8 mouse cellular contexts compared by ENCODE assay signal in the genomic region with DNA sequence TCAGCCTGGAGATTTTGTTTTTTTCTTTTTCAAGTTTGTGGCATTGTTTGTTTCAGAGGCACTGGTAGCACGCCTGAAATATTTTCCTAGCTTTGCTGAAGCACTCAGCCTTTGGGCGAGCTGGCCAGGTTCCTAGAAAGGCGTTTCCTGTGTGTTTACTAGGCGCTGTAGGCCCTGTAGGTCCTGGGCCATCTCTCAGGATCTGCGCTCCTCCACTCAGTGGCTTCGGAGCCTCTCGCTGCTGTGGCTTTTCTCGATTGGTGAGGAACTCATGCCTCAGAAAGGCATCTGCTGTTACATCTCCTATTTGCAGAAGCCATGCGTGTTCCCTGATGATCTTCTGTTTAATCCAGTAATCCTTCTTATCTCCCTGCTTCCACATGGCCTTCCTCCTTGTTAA.
DNase-seq lines count a peak whose midpoint lies in the region; ATAC-seq and TF ChIP-seq lines count a peak whose summit lies in the region.

No protein-coding gene starts in this region.

- no peak overlapping the region for H3K4me3 ChIP-seq in midbrain, embryonic 11.5 days (ENCODE audit: low read depth, low read length)
- H3K4me3 ChIP-seq in midbrain, postnatal 0 days (ENCODE audit: low read depth, low read length) = no peak overlapping the region

- ATAC-seq in midbrain, embryonic 11.5 days (ENCODE audit: low FRiP score) = 0 out of 2 replicates have a peak, but pooled peaks have one; percentile 59
- no peak for ATAC-seq in midbrain, postnatal 0 days (ENCODE audit: low FRiP score)

- H3K36me3 ChIP-seq in midbrain, embryonic 11.5 days (ENCODE audit: control insufficient read depth, insufficient read depth, low read length) = no peaks in the 10 kb centered on the region
- H3K36me3 ChIP-seq in midbrain, postnatal 0 days (ENCODE audit: insufficient read depth, low read length) = no peaks in the 10 kb centered on the region

- H3K27ac ChIP-seq in midbrain, embryonic 11.5 days (ENCODE audit: low read depth, low read length) = no peak overlapping the region
- no peak overlapping the region for H3K27ac ChIP-seq in midbrain, postnatal 0 days (ENCODE audit: low read depth, low read length)

- H3K9ac ChIP-seq in midbrain, embryonic 11.5 days (ENCODE audit: low read length) = no peak overlapping the region
- H3K9ac ChIP-seq in midbrain, postnatal 0 days (replicated peaks; ENCODE audit: low read length, poor library complexity, severe bottlenecking) = no peak overlapping the region

- H3K9me3 ChIP-seq in midbrain, embryonic 11.5 days (ENCODE audit: control insufficient read depth, low read length) = no peaks in the 10 kb centered on the region
- H3K9me3 ChIP-seq in midbrain, postnatal 0 days (ENCODE audit: low read length) = 0 out of 2 replicates have a peak, but pooled peaks cover 6% of the 10 kb centered on the region

- no peak for TF ChIP-seq CTCF in midbrain, postnatal 0 days (IDR thresholded peaks at IDR 0.05)

- DNase-seq in cerebellum, postnatal 14 days = peak; percentile 29 to 38
- DNase-seq in cerebellum, adult 9-11 months = no peak
- DNase-seq in midbrain, embryonic 11.5 days (ENCODE audit: low spot score, missing footprints) = no peak
- no peak for DNase-seq in midbrain, postnatal 0 days (ENCODE audit: low spot score)
- peak; percentile 70 to 73 for DNase-seq in kidney, postnatal 25 days
- peak; percentile 50 for DNase-seq in ovary, postnatal 36 days (ENCODE audit: low spot score)
- DNase-seq in cerebellum, postnatal 36 days = no peak
- no peak for DNase-seq in B cell, adult 2 months

- H3K4me2 ChIP-seq in midbrain, embryonic 11.5 days = no peak overlapping the region
- H3K4me2 ChIP-seq in midbrain, postnatal 0 days (ENCODE audit: low read depth, low read length, poor library complexity, severe bottlenecking) = no peak overlapping the region

- H3K4me1 ChIP-seq in midbrain, embryonic 11.5 days (ENCODE audit: control insufficient read depth, insufficient read depth, low read length) = no peaks in the 10 kb centered on the region
- no peaks in the 10 kb centered on the region for H3K4me1 ChIP-seq in midbrain, postnatal 0 days (ENCODE audit: insufficient read depth, low read length)

- no peaks in the 10 kb centered on the region for H3K27me3 ChIP-seq in midbrain, embryonic 11.5 days (ENCODE audit: control insufficient read depth, insufficient read depth, low read length)
- H3K27me3 ChIP-seq in midbrain, postnatal 0 days (ENCODE audit: insufficient read depth, low read length) = no peaks in the 10 kb centered on the region

- WGBS in midbrain, embryonic 11.5 days = 73% methylated on average over 9 of the region's 9 CpGs
- WGBS in midbrain, postnatal 0 days = 53% methylated on average over 9 of the region's 9 CpGs

Comparison
In these comparisons a context has a peak if more than half of its experiments do, and no peak if none do; other contexts are left out.
1. DNase-seq: peak in cerebellum, postnatal 14 days (2 of 2), kidney, postnatal 25 days (2 of 2) and ovary, postnatal 36 days (single experiment); none in cerebellum, adult 9-11 months (single experiment), midbrain, embryonic 11.5 days (single experiment), midbrain, postnatal 0 days (single experiment), cerebellum, postnatal 36 days (0 of 2) and B cell, adult 2 months (0 of 2).